Mouse (Mus musculus) midbrain, embryonic 15.5 days (tissue): ENCODE data around the gene Tpte. TPM values are rescaled to one million over a fixed set of nuclear protein-coding genes. Genes with fewer than 3 reads are reported as not detected.
"Not testable (repeated sequence)": the region's sequence is repeated elsewhere in the genome, so short reads cannot be mapped to it uniquely, and the experiment has no call there.

Source experiments
- ATAC-seq: fragments of 200-750 bp; cut with Nextera tagmentation; replicated peaks from 2 replicates; pipeline ENCODE4 v1.8.0; 2017; ENCODE audit warnings: moderate TSS enrichment
- H3K27ac ChIP-seq: fragments of 300-500 bp; sonication (generic); 2 replicates; pipeline ENCODE4 v1.5.1; 2015; ENCODE audit warnings: mild to moderate bottlenecking, inconsistent platforms
- H3K27me3 ChIP-seq: fragments of 300-500 bp; sonication (generic); replicated peaks from 2 replicates; pipeline ENCODE4 v1.6.1; 2015; ENCODE audit warnings: inconsistent platforms
- H3K36me3 ChIP-seq: fragments of 300-500 bp; sonication (generic); replicated peaks from 2 replicates; pipeline ENCODE4 v1.6.1; 2015; ENCODE audit warnings: inconsistent platforms
- H3K4me1 ChIP-seq: fragments of 300-500 bp; sonication (generic); 2 replicates; pipeline ENCODE4 v1.6.1; 2015; ENCODE audit warnings: inconsistent platforms
- H3K4me2 ChIP-seq: fragments of 300-500 bp; sonication (generic); 2 replicates; pipeline ENCODE4 v1.6.1; 2015; ENCODE audit warnings: inconsistent platforms, mild to moderate bottlenecking, moderate library complexity
- H3K4me3 ChIP-seq: fragments of 300-500 bp; sonication (generic); 2 replicates; pipeline ENCODE4 v1.5.1; 2015; ENCODE audit warnings: mild to moderate bottlenecking, inconsistent platforms
- H3K9ac ChIP-seq: fragments of 300-500 bp; sonication (generic); 2 replicates; pipeline ENCODE4 v1.6.1; 2015; ENCODE audit warnings: mild to moderate bottlenecking, inconsistent platforms
- H3K9me3 ChIP-seq: fragments of 300-500 bp; sonication (generic); 2 replicates; pipeline ENCODE4 v1.6.1; 2016; ENCODE audit warnings: inconsistent platforms
- WGBS: fragments of 180-500 bp; shearing (Covaris S2); methylation state at CpG from one replicate; pipeline ENCODE4 v1.1.7; 2015; ENCODE audit warnings: mixed read lengths; 5-methylcytosine and 5-hydroxymethylcytosine counted together
- polyA plus RNA-seq: library from polyadenylated mRNA; unstranded; fragments of >200 nt; fragmentation: Nextera tagmentation; extraction: Ambion mirVana; gene quantifications from 2 replicates; pipeline ENCODE4 v1.2.1, GENCODE M21; 2015

Tpte gene
- polyA plus RNA-seq, 1 experiment from 2014 or later = not detected

- Histone ChIP-seq H3K4me1 (no peaks in the 10 kb centered on the region), H3K4me3 (no peak overlapping the region), H3K9me3 (no peaks in the 10 kb centered on the region), H3K27ac (no peak overlapping the region), H3K36me3 (no peaks in the 10 kb centered on the region), H3K4me2 (no peak overlapping the region), H3K9ac (no peak overlapping the region), H3K27me3 (no peaks in the 10 kb centered on the region)
- WGBS = 90% methylated on average over 3 of the region's 3 CpGs
- no peak for ATAC-seq
Measured at GRCm38 (mm10) chr8:22273142-22273541, 10.1 kb upstream of the Tpte start.

DNA sequence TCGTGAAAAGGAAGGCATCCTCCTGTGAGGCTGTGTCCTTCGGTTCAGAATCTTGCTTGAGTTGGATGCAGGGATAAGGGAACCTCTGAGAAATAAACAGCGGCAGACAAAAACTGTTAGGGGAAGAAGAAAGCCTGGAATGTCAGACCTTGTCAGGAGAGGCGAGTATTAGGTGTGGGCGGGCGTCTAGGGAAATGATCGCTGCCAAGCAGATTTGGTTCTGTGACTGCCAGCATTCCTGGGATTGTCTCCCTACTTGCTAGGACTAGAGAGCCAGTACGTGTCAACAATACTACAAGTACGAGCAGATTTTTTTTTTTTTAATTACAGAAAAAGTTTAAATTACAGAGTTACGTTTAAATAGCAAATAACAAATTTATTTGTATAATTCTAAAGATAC lies 8.6 kb upstream of the Tpte start:
- no peaks in the 10 kb centered on the region for H3K27me3 ChIP-seq
- WGBS = 73% methylated on average over 10 of the region's 10 CpGs

DNA sequence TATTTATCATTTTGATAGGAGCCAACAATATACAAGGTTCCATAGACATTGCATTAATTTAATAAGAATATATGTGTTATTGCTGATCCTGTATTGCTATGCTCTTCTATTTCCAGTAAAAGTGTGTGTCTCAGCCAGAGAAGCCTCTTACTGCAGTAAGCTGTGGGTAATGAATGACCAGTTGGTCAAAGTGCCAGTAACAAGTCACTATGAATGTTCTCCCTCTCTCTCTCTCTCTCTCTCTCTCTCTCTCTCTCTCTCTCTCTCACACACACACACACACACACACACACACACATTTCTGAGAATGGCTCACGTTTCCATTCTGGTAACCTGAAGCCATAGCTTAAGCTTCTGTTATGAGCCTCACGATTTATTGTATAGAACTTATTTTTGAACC lies 19.1 kb downstream of the Tpte start:
- Histone ChIP-seq H3K27ac (no peak overlapping the region), H3K4me1 (peaks cover 4% of the 10 kb centered on the region; the same call in 1 of the 2 replicates), H3K4me2 (no peak overlapping the region), H3K9me3 (no peaks in the 10 kb centered on the region), H3K36me3 (no peaks in the 10 kb centered on the region), H3K9ac (no peak overlapping the region), H3K4me3 (no peak overlapping the region), H3K27me3 (no peaks in the 10 kb centered on the region)
- WGBS = 60% methylated on average over 2 of the region's 2 CpGs
- no peak for ATAC-seq

More for the DNA sequence above, 8.6 kb upstream of the Tpte start:
- Histone ChIP-seq H3K27ac (no peak overlapping the region), H3K4me1 (no peaks in the 10 kb centered on the region), H3K9ac (no peak overlapping the region), H3K9me3 (no peaks in the 10 kb centered on the region), H3K4me2 (no peak overlapping the region), H3K36me3 (no peaks in the 10 kb centered on the region), H3K4me3 (no peak overlapping the region)
- no peak for ATAC-seq

DNA sequence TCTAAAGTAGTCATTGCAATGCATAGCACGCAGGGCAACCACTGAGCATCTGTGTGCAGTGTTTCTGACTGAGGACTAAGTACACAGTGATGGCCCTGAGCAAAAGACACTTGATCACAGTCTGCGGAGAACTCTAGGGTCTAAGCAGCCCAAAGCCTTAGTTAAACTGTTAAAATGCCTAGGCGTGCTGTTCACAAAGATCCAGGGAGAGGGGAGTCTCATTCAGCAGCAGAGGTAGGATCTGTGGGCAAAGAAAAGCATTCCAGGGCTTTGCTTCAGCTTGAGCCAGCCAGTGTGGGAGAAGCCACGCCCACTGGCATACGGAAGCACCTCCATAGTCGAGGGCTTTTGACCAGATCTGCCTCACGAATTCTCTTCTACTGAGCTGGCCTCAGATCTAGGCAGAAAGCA lies 19.7 kb downstream of the Tpte start:
- peak overlapping the region; percentile 50 for H3K4me2 ChIP-seq
- H3K36me3 ChIP-seq = no peaks in the 10 kb centered on the region
- 15% methylated on average over 7 of the region's 7 CpGs for WGBS
- peak; percentile 94 for ATAC-seq
- peaks cover 4% of the 10 kb centered on the region; the same call in 1 of the 2 replicates for H3K4me1 ChIP-seq
- no peaks in the 10 kb centered on the region for H3K27me3 ChIP-seq
- no peak overlapping the region for H3K27ac ChIP-seq
- peak overlapping the region; percentile 22 for H3K4me3 ChIP-seq
- H3K9ac ChIP-seq = peak overlapping the region; percentile 34; the same call in 1 of the 2 replicates
- H3K9me3 ChIP-seq = no peaks in the 10 kb centered on the region

DNA sequence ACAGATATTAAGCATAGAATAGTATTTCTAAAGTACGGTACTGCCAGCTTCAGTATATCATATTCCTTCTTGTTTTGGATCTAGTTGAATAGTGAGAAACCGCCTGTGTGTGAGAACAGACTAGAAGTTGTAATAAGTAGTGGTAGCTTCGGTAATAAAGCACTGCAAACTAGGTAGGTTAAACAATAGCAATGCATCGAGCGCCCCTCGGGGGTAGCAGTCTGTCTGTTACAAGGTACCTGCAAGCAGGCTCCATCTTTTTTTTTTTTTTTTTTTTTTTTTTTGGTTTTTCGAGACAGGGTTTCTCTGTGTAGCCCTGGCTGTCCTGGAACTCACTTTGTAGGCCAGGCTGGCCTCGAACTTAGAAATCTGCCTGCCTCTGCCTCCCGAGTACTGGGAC lies 20.8 kb downstream of the Tpte start:
- H3K36me3 ChIP-seq, H3K9me3 ChIP-seq, H3K9ac ChIP-seq, ATAC-seq, H3K27me3 ChIP-seq, H3K4me3 ChIP-seq, H3K27ac ChIP-seq, H3K4me1 ChIP-seq, H3K4me2 ChIP-seq: not testable (repeated sequence)
- WGBS = 89% methylated on average over 8 of the region's 9 CpGs

DNA sequence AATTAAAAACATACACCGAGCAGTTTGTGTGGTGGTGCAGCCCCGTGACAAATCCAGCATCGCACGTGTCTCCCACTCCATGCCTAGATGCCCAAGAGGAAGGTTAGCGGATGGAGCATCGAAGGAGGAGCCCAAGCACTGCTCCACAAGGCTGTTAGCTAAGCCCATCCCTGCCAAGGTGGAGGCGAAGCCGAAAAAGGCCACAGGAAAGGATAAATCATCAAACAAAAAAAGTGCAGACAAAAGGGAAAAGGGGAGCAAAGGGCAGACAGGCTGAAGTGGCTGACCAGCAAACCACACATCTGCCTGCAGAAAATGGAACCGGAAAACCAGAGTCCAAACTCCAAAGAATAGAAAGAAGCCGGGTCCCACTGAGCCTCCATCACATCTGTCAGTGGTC lies 23.8 kb downstream of the Tpte start:
- no peak overlapping the region for H3K4me2 ChIP-seq
- H3K4me3 ChIP-seq = no peak overlapping the region
- WGBS = 79% methylated on average over 10 of the region's 10 CpGs
- H3K9me3 ChIP-seq = no peaks in the 10 kb centered on the region
- no peak overlapping the region for H3K9ac ChIP-seq
- no peaks in the 10 kb centered on the region for H3K27me3 ChIP-seq
- H3K4me1 ChIP-seq = peaks cover 4% of the 10 kb centered on the region; the same call in 1 of the 2 replicates
- no peak overlapping the region for H3K27ac ChIP-seq
- no peak for ATAC-seq
- no peaks in the 10 kb centered on the region for H3K36me3 ChIP-seq

- Histone ChIP-seq H3K36me3 (no peaks in the 10 kb centered on the region), H3K27ac (no peak overlapping the region), H3K4me1 (no peaks in the 10 kb centered on the region), H3K27me3 (no peaks in the 10 kb centered on the region), H3K4me3 (no peak overlapping the region), H3K9me3 (no peaks in the 10 kb centered on the region), H3K9ac (no peak overlapping the region), H3K4me2 (no peak overlapping the region)
- no peak for ATAC-seq
- WGBS = 74% methylated on average over 9 of the region's 9 CpGs
Measured at GRCm38 (mm10) chr8:22311446-22311845, 28.2 kb downstream of the Tpte start.

DNA sequence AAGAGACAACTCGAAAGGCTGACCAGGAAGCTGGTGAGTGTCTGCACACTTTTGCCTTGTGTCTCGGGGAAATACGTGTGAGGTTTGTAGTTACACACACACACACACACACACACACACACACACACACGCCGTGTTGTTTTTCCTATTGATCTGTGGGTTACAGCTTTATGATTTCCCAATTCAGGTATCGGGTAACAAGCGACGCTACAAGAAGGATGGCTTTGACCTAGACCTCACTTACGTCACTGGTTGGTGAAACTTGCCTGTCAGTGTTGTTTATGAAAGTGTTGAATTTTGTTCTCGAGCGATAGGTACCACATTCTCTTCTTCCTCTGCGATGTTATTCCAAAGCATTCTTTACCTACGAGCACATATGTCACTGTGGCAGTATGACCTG lies 52.2 kb downstream of the Tpte start:
- WGBS = 92% methylated on average over 13 of the region's 13 CpGs
- Histone ChIP-seq H3K9me3 (no peaks in the 10 kb centered on the region), H3K4me3 (no peak overlapping the region), H3K4me1 (no peaks in the 10 kb centered on the region), H3K9ac (no peak overlapping the region), H3K4me2 (no peak overlapping the region), H3K27ac (no peak overlapping the region), H3K27me3 (no peaks in the 10 kb centered on the region), H3K36me3 (no peaks in the 10 kb centered on the region)
- ATAC-seq = no peak

GRCm38 (mm10) chr8:22359359-22359758 lies 76.1 kb downstream of the Tpte start:
- Histone ChIP-seq H3K36me3 (no peaks in the 10 kb centered on the region), H3K27ac (no peak overlapping the region), H3K9ac (no peak overlapping the region), H3K27me3 (no peaks in the 10 kb centered on the region), H3K4me1 (no peaks in the 10 kb centered on the region), H3K4me3 (no peak overlapping the region), H3K4me2 (no peak overlapping the region), H3K9me3 (no peaks in the 10 kb centered on the region)
- WGBS = 85% methylated on average over 6 of the region's 6 CpGs
- ATAC-seq = no peak

- H3K27ac ChIP-seq = no peak overlapping the region
- H3K9ac ChIP-seq = no peak overlapping the region
- H3K27me3 ChIP-seq = no peaks in the 10 kb centered on the region
- WGBS = 91% methylated on average over 6 of the region's 6 CpGs
- no peaks in the 10 kb centered on the region for H3K4me1 ChIP-seq
- H3K36me3 ChIP-seq = no peaks in the 10 kb centered on the region
- H3K9me3 ChIP-seq = no peaks in the 10 kb centered on the region
- H3K4me3 ChIP-seq = no peak overlapping the region
- no peak overlapping the region for H3K4me2 ChIP-seq
- ATAC-seq = no peak
Measured at GRCm38 (mm10) chr8:22359882-22360281, 76.6 kb downstream of the Tpte start.

- Histone ChIP-seq H3K9me3 (no peaks in the 10 kb centered on the region), H3K4me3 (no peak overlapping the region), H3K4me1 (no peaks in the 10 kb centered on the region), H3K36me3 (no peaks in the 10 kb centered on the region), H3K4me2 (no peak overlapping the region), H3K9ac (no peak overlapping the region), H3K27ac (no peak overlapping the region), H3K27me3 (no peaks in the 10 kb centered on the region)
- 91% methylated on average over 5 of the region's 5 CpGs for WGBS
- no peak for ATAC-seq
Measured at GRCm38 (mm10) chr8:22376311-22376710, 93.1 kb downstream of the Tpte start.

DNA sequence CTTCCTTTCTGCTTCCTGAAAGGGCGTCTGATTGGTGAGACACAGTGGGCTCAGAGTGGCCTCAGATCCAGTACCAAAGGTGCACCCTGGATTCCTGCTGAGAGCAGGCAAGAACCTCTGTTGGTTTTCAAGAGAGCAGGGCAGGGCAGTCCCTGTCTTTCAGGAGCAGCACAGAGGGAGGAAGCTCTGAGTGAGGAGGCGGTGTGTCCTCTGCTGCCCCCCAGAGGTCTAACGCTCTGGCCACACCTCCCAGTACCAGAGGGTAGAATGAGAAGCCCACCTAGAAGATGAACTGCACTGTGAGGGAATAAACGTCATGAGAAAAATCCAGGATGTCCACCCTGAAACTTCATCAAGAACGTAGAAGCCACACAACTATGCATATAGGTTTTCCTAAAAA lies 93.7 kb downstream of the Tpte start:
- no peak; the same call in 1 of the 2 replicates for ATAC-seq
- Histone ChIP-seq H3K4me2 (no peak overlapping the region), H3K27ac (no peak overlapping the region), H3K4me1 (no peaks in the 10 kb centered on the region), H3K9me3 (no peaks in the 10 kb centered on the region), H3K27me3 (no peaks in the 10 kb centered on the region), H3K4me3 (no peak overlapping the region), H3K9ac (no peak overlapping the region), H3K36me3 (no peaks in the 10 kb centered on the region)
- WGBS = 46% methylated on average over 5 of the region's 5 CpGs

DNA sequence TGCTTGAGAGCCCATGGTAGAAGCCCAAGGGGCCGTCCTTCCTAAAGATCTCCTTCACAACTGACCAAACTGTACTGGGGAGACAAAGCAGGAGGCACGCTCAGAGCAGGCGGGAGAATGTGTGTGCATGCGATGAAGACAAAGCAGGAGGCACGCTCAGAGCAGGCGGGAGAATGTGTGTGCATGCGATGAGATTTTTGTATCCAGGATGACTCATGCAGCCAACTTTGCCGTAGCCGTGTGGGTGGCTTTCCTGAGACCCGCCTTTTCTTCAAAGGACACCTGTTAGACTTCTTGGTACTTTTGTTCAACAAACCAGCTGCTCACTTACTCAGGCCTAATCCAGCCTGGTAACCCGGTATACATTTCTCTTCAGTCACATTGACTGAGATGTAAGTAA lies 97.7 kb downstream of the Tpte start:
- no peak overlapping the region for H3K4me3 ChIP-seq
- 95% methylated on average over 11 of the region's 11 CpGs for WGBS
- ATAC-seq = no peak
- no peak overlapping the region for H3K9ac ChIP-seq
- H3K36me3 ChIP-seq = no peaks in the 10 kb centered on the region
- H3K4me2 ChIP-seq = no peak overlapping the region
- H3K27ac ChIP-seq = no peak overlapping the region
- no peaks in the 10 kb centered on the region for H3K9me3 ChIP-seq
- H3K4me1 ChIP-seq = no peaks in the 10 kb centered on the region
- H3K27me3 ChIP-seq = no peaks in the 10 kb centered on the region
